24 mouse cellular contexts compared by ENCODE assay signal in genomic region chr12:17754771-17755170, GRCm38 (mm10).
"Had no signal": no experiment of that assay in that cellular context is flagged by ENCODE, and none has a peak within 500 bp of the region (broad histone marks: within the 10 kb centered on the region; RNA-seq: fewer than 3 reads in every experiment).

No protein-coding gene starts in this region.

- DNase-seq: left cerebral cortex, postnatal 4 days; liver, postnatal 0 days; lung, embryonic 14.5 days; retina, postnatal 1 day; right cerebral cortex, postnatal 25 days; spleen, adult 18-20 months; thymus, adult 2 months; thymus, postnatal 14 days; thymus, postnatal 4 days had no signal

- H3K27ac ChIP-seq: kidney, postnatal 0 days; limb, embryonic 12.5 days; limb, embryonic 15.5 days; liver, embryonic 14.5 days; macrophage; midbrain, embryonic 13.5 days; neural tube, embryonic 13.5 days; stomach, embryonic 15.5 days had no signal

- H3K36me3 ChIP-seq: limb, embryonic 12.5 days; limb, embryonic 15.5 days; midbrain, embryonic 13.5 days; neural tube, embryonic 13.5 days had no signal

- H3K9ac ChIP-seq: limb, embryonic 12.5 days; limb, embryonic 15.5 days; liver, embryonic 14.5 days; liver, postnatal 0 days; lung, embryonic 14.5 days; midbrain, embryonic 13.5 days; neural tube, embryonic 13.5 days; stomach, embryonic 15.5 days had no signal

- H3K9me3 ChIP-seq: limb, embryonic 12.5 days; limb, embryonic 15.5 days; midbrain, embryonic 10.5 days; midbrain, embryonic 13.5 days; neural tube, embryonic 13.5 days; stomach, embryonic 15.5 days had no signal

- H3K27me3 ChIP-seq: limb, embryonic 12.5 days; limb, embryonic 15.5 days; megakaryocyte, embryonic 14.5 days; midbrain, embryonic 13.5 days; neural tube, embryonic 13.5 days; stomach, embryonic 15.5 days had no signal

- ATAC-seq: intestine, embryonic 16.5 days; liver, postnatal 0 days; lung, postnatal 0 days; midbrain, embryonic 13.5 days; midbrain, embryonic 16.5 days had no signal

- H3K4me3 ChIP-seq: limb, embryonic 12.5 days; limb, embryonic 15.5 days; megakaryocyte, embryonic 14.5 days; midbrain, embryonic 10.5 days; midbrain, embryonic 13.5 days; myocyte; neural tube, embryonic 13.5 days; stomach, embryonic 15.5 days had no signal

- H3K4me2 ChIP-seq: limb, embryonic 12.5 days; limb, embryonic 15.5 days; liver, embryonic 11.5 days; lung, embryonic 14.5 days; midbrain, embryonic 13.5 days; neural tube, embryonic 13.5 days; stomach, embryonic 15.5 days had no signal
